Mouse (Mus musculus) olfactory bulb, adult 2 months (tissue): Measurements from ENCODE around the gene Abhd14b.

Experiments
- CTCF ChIP-seq: fragments of 200-500 bp; IDR thresholded peaks from 2 replicates; pipeline ENCODE4 v1.5.1; 2012; ENCODE audit warnings: low read depth, mild to moderate bottlenecking, low read length, moderate library complexity; ENCODE audit not compliant: insufficient read depth
- POLR2A ChIP-seq: fragments of 200-500 bp; IDR thresholded peaks from 2 replicates; pipeline ENCODE4 v1.6.1; 2012; ENCODE audit warnings: mild to moderate bottlenecking, low read depth, low read length, moderate library complexity; ENCODE audit not compliant: insufficient read depth

- TF ChIP-seq POLR2A = no peak
- no peak for TF ChIP-seq CTCF
These were observed 15.2 kb downstream of the Abhd14b start for GRCm38 (mm10) chr9:106462430-106462800.
